Mouse (Mus musculus) liver, postnatal 0 days (tissue): ENCODE data around the gene Fbxo36. TPM values are rescaled to one million over a fixed set of nuclear protein-coding genes. Genes with fewer than 3 reads are reported as not detected.

ENCODE experiments used
- ATAC-seq: fragments of 200-750 bp; cut with Nextera tagmentation; 2 replicates; pipeline ENCODE4 v1.8.0; 2017; ENCODE audit warnings: mild to moderate bottlenecking, moderate library complexity
- DNase-seq: peaks from one replicate; pipeline ENCODE4 v3.0.0-alpha.2; 2016
- H3K27ac ChIP-seq: fragments of 300-500 bp; sonication (generic); 2 replicates; pipeline ENCODE4 v1.5.1; 2014; ENCODE audit warnings: antibody characterized with exemption, moderate library complexity, mild to moderate bottlenecking, low read depth
- H3K27me3 ChIP-seq: fragments of 300-500 bp; sonication (generic); 2 replicates; pipeline ENCODE4 v1.6.1; 2014; ENCODE audit warnings: low read length, control low read depth, mixed read lengths; ENCODE audit not compliant: insufficient read depth
- H3K36me3 ChIP-seq: fragments of 300-500 bp; sonication (generic); replicated peaks from 2 replicates; pipeline ENCODE4 v1.6.1; 2014; ENCODE audit warnings: mild to moderate bottlenecking, control low read depth, low read length, moderate library complexity, mixed read lengths; ENCODE audit not compliant: insufficient read depth
- H3K4me1 ChIP-seq: fragments of 300-500 bp; sonication (generic); 2 replicates; pipeline ENCODE4 v1.6.1; 2014; ENCODE audit warnings: antibody characterized with exemption, mild to moderate bottlenecking, control low read depth; ENCODE audit not compliant: insufficient read depth
- H3K4me2 ChIP-seq: fragments of 300-500 bp; sonication (generic); 2 replicates; pipeline ENCODE4 v1.6.1; 2014; ENCODE audit warnings: low read depth, mild to moderate bottlenecking, low read length, moderate library complexity, mixed read lengths
- H3K4me3 ChIP-seq: fragments of 300-500 bp; sonication (generic); 2 replicates; pipeline ENCODE4 v1.5.1; 2014; ENCODE audit warnings: low read depth, low read length
- H3K9ac ChIP-seq: fragments of 300-500 bp; sonication (generic); replicated peaks from 2 replicates; pipeline ENCODE4 v1.6.1; 2014; ENCODE audit warnings: mild to moderate bottlenecking, moderate library complexity
- H3K9me3 ChIP-seq: fragments of 300-500 bp; sonication (generic); 2 replicates; pipeline ENCODE4 v1.6.1; 2016; ENCODE audit warnings: mild to moderate bottlenecking, control low read depth, low read length, mixed read lengths
- CTCF ChIP-seq: sonication (generic); IDR thresholded peaks from 2 replicates; pipeline ENCODE4 v1.5.1; 2016; ENCODE audit warnings: antibody characterized with exemption, low read depth
- EP300 ChIP-seq: IDR thresholded peaks from 2 replicates; pipeline ENCODE4 v1.6.1; 2016; ENCODE audit warnings: antibody characterized with exemption, low read depth, mild to moderate bottlenecking
- WGBS: fragments of 180-500 bp; shearing (Covaris S2); extraction: QIAGEN DNeasy Blood & Tissue Kit; methylation state at CpG from one replicate; pipeline ENCODE4 v1.1.7; 2014; ENCODE audit not compliant: insufficient replicate concordance; 5-methylcytosine and 5-hydroxymethylcytosine counted together
- polyA plus RNA-seq: library from polyadenylated mRNA; unstranded; fragments of >200 nt; fragmentation: Nextera tagmentation; extraction: Ambion mirVana; gene quantifications from 2 replicates; pipeline ENCODE4 v1.2.1, GENCODE M21; 2015

The Fbxo36 gene
- polyA plus RNA-seq, 1 experiment from 2014 or later, result 16.4 TPM

- H3K9ac ChIP-seq, result 0 out of 2 replicates have a peak overlapping the region, but pooled peaks have one; percentile 35
- peak overlapping the region; percentile 84 for H3K27ac ChIP-seq
- 30% methylated on average over 9 of the region's 9 CpGs for WGBS
- H3K4me1 ChIP-seq, result peaks cover 22% of the 10 kb centered on the region
- no peak overlapping the region for H3K4me3 ChIP-seq
- H3K4me2 ChIP-seq, result peak overlapping the region; percentile 29; the same call in 1 of the 2 replicates
- H3K27me3 ChIP-seq, result no peaks in the 10 kb centered on the region
- TF ChIP-seq CTCF, result no peak
- 0 out of 2 replicates have a peak, but pooled peaks have one; percentile 6 for TF ChIP-seq EP300
- ATAC-seq (peak; percentile 94), DNase-seq (peak; percentile 76)
- H3K36me3 ChIP-seq, result no peaks in the 10 kb centered on the region; the same call in 1 of the 2 replicates
- no peaks in the 10 kb centered on the region for H3K9me3 ChIP-seq
Observed at GRCm38 (mm10) chr1:84851512-84852235, 12.0 kb downstream of the Fbxo36 start.

GRCm38 (mm10) chr1:84853721-84854120 lies 14.1 kb downstream of the Fbxo36 start:
- DNase-seq (no peak), ATAC-seq (no peak)
- H3K4me3 ChIP-seq, result no peak overlapping the region
- H3K27ac ChIP-seq, result no peak overlapping the region
- no peaks in the 10 kb centered on the region for H3K27me3 ChIP-seq
- no peaks in the 10 kb centered on the region for H3K9me3 ChIP-seq
- TF ChIP-seq EP300, result no peak
- TF ChIP-seq CTCF, result no peak
- H3K4me1 ChIP-seq, result peaks cover 22% of the 10 kb centered on the region
- H3K4me2 ChIP-seq, result no peak overlapping the region
- H3K36me3 ChIP-seq, result no peaks in the 10 kb centered on the region
- H3K9ac ChIP-seq, result no peak overlapping the region
- 81% methylated on average over 1 of the region's 1 CpGs for WGBS

GRCm38 (mm10) chr1:84854966-84855365 lies 15.3 kb downstream of the Fbxo36 start:
- H3K36me3 ChIP-seq, result no peaks in the 10 kb centered on the region
- H3K27me3 ChIP-seq, result no peaks in the 10 kb centered on the region
- no peak overlapping the region for H3K4me2 ChIP-seq
- 73% methylated on average over 2 of the region's 2 CpGs for WGBS
- H3K4me1 ChIP-seq, result peaks cover 18% of the 10 kb centered on the region
- no peak for TF ChIP-seq EP300
- TF ChIP-seq CTCF, result no peak
- DNase-seq (no peak), ATAC-seq (no peak)
- no peak overlapping the region for H3K27ac ChIP-seq
- H3K4me3 ChIP-seq, result no peak overlapping the region
- H3K9me3 ChIP-seq, result no peaks in the 10 kb centered on the region
- no peak overlapping the region for H3K9ac ChIP-seq

GRCm38 (mm10) chr1:84855756-84856155 lies 16.1 kb downstream of the Fbxo36 start:
- H3K4me2 ChIP-seq, result no peak overlapping the region
- DNase-seq (no peak), ATAC-seq (no peak)
- H3K27ac ChIP-seq, result no peak overlapping the region
- H3K9me3 ChIP-seq, result no peaks in the 10 kb centered on the region
- H3K4me1 ChIP-seq, result peaks cover 20% of the 10 kb centered on the region
- H3K27me3 ChIP-seq, result no peaks in the 10 kb centered on the region
- no peaks in the 10 kb centered on the region for H3K36me3 ChIP-seq
- WGBS, result 83% methylated on average over 2 of the region's 2 CpGs
- no peak for TF ChIP-seq EP300
- TF ChIP-seq CTCF, result no peak
- H3K9ac ChIP-seq, result no peak overlapping the region
- no peak overlapping the region for H3K4me3 ChIP-seq

- 68% methylated on average over 6 of the region's 6 CpGs for WGBS
- no peak overlapping the region for H3K9ac ChIP-seq
- ATAC-seq, result no peak
- no peaks in the 10 kb centered on the region for H3K9me3 ChIP-seq
- no peak for DNase-seq
- no peaks in the 10 kb centered on the region for H3K27me3 ChIP-seq
- no peak overlapping the region for H3K27ac ChIP-seq
- peaks cover 12% of the 10 kb centered on the region for H3K4me1 ChIP-seq
- no peaks in the 10 kb centered on the region for H3K36me3 ChIP-seq
- no peak for TF ChIP-seq EP300
- TF ChIP-seq CTCF, result no peak
- H3K4me2 ChIP-seq, result no peak overlapping the region
- H3K4me3 ChIP-seq, result no peak overlapping the region
Observed at GRCm38 (mm10) chr1:84859597-84859996, 20.0 kb downstream of the Fbxo36 start.

- H3K36me3 ChIP-seq, result no peaks in the 10 kb centered on the region
- no peaks in the 10 kb centered on the region for H3K9me3 ChIP-seq
- H3K4me1 ChIP-seq, result peaks cover 12% of the 10 kb centered on the region
- H3K4me2 ChIP-seq, result no peak overlapping the region
- H3K4me3 ChIP-seq, result no peak overlapping the region
- 63% methylated on average over 10 of the region's 10 CpGs for WGBS
- H3K9ac ChIP-seq, result no peak overlapping the region
- no peak for TF ChIP-seq CTCF
- no peak for TF ChIP-seq EP300
- DNase-seq, result no peak
- no peak overlapping the region for H3K27ac ChIP-seq
- no peaks in the 10 kb centered on the region for H3K27me3 ChIP-seq
- ATAC-seq, result peak; percentile 51; the same call in 1 of the 2 replicates
Observed at GRCm38 (mm10) chr1:84860360-84861254, 21.0 kb downstream of the Fbxo36 start.
